Mouse (Mus musculus) heart, embryonic 12.5 days (tissue): ENCODE results near the gene Ascc1. TPM values are rescaled to one million over a fixed set of nuclear protein-coding genes. Genes with fewer than 3 reads are reported as not detected.

Experiments used
- ATAC-seq: fragments of 200-750 bp; cut with Nextera tagmentation; 2 replicates; pipeline ENCODE4 v1.8.0; 2017; ENCODE audit warnings: moderate TSS enrichment, moderate library complexity; ENCODE audit not compliant: insufficient number of reproducible peaks, low FRiP score
- H3K27ac ChIP-seq: fragments of 300-500 bp; sonication (generic); 2 replicates; pipeline ENCODE4 v1.5.1; 2016; ENCODE audit warnings: mild to moderate bottlenecking, moderate library complexity; ENCODE audit not compliant: poor library complexity, severe bottlenecking
- H3K27me3 ChIP-seq: fragments of 300-500 bp; sonication (generic); replicated peaks from 2 replicates; pipeline ENCODE4 v1.6.1; 2016; ENCODE audit warnings: mild to moderate bottlenecking, moderate library complexity
- H3K36me3 ChIP-seq: fragments of 300-500 bp; sonication (generic); 2 replicates; pipeline ENCODE4 v1.6.1; 2016; ENCODE audit warnings: mild to moderate bottlenecking, moderate library complexity
- H3K4me1 ChIP-seq: fragments of 300-500 bp; sonication (generic); replicated peaks from 2 replicates; pipeline ENCODE4 v1.6.1; 2016; ENCODE audit warnings: mild to moderate bottlenecking
- H3K4me2 ChIP-seq: fragments of 300-500 bp; sonication (generic); 2 replicates; pipeline ENCODE4 v1.6.1; 2016; ENCODE audit warnings: mild to moderate bottlenecking, moderate library complexity
- H3K4me3 ChIP-seq: fragments of 300-500 bp; sonication (generic); 2 replicates; pipeline ENCODE4 v1.5.1; 2016; ENCODE audit warnings: mild to moderate bottlenecking
- H3K9ac ChIP-seq: fragments of 300-500 bp; sonication (generic); 2 replicates; pipeline ENCODE4 v1.6.1; 2016; ENCODE audit warnings: mild to moderate bottlenecking, moderate library complexity
- H3K9me3 ChIP-seq: fragments of 300-500 bp; sonication (generic); replicated peaks from 2 replicates; pipeline ENCODE4 v1.6.1; 2016; ENCODE audit warnings: mild to moderate bottlenecking, moderate library complexity
- WGBS: fragments of 180-500 bp; shearing (Covaris S2); methylation state at CpG from one replicate; pipeline ENCODE4 v1.1.7; 2016; 5-methylcytosine and 5-hydroxymethylcytosine counted together
- polyA plus RNA-seq: library from polyadenylated mRNA; unstranded; fragments of >200 nt; fragmentation: Nextera tagmentation; extraction: Ambion mirVana; gene quantifications from 2 replicates; pipeline ENCODE4 v1.2.1, GENCODE M21; 2016

The Ascc1 gene
- polyA plus RNA-seq, 1 experiment from 2014 or later: 33.2 TPM

DNA sequence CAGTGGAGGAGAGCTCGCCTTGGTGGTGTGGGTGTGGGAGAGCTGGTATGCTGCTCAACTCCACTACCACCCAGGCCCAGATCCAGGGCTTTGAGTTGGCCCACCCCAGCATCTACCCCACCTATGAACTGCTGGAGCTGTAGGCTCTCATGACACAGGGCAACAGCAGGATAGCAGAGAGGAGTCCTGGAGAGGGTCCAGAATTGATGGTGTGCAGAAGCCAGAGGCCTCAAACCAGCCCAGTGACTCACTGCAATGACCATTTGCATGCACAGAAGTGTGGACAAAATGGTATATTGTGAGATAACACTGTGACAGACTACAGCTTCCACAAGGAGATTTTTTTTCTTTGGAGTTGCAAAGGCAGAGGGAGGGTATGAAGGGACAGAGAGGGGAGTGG, 21.1 kb downstream of the Ascc1 start:
- Histone ChIP-seq H3K9me3 (no peaks in the 10 kb centered on the region), H3K4me2 (no peak overlapping the region), H3K4me1 (peaks cover 6% of the 10 kb centered on the region), H3K27me3 (no peaks in the 10 kb centered on the region), H3K4me3 (no peak overlapping the region), H3K27ac (no peak overlapping the region), H3K36me3 (peaks cover 23% of the 10 kb centered on the region), H3K9ac (no peak overlapping the region)
- ATAC-seq: no peak
- 95% methylated on average over 1 of the region's 1 CpGs for WGBS

DNA sequence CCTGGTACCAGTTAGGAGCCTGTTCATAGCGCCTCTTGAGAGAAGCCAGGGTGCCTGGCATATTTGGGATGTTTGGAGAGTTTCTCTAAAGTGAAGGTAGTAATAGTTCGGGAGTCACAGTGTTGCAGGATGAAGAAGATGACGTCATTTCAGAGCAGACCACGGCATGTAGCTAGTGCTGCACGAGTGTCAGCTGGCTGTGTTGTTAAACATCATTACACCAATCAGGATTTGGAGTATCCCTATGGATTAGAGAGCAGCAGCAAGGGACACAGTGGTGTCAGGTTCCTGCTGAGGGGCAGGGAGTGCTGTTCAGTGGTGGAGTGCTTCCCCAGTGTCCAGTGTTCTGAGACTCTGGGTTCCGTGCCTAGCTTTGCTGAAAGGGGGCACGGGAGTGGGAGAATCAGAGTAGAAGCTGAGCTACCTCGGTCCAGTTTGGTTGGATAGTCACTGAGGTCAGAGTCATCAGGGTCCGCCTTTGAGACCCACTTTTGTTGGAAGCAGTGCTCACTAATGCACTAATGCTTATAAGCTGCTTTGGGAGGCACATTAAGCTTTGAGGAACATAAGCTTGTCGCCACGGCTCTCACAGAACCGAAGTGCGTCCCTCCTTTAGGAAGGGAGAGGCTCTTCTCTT, 24.3 kb downstream of the Ascc1 start:
- Histone ChIP-seq H3K9ac (no peak overlapping the region), H3K27me3 (no peaks in the 10 kb centered on the region), H3K4me1 (peaks cover 11% of the 10 kb centered on the region), H3K4me2 (no peak overlapping the region), H3K4me3 (no peak overlapping the region), H3K9me3 (no peaks in the 10 kb centered on the region), H3K27ac (no peak overlapping the region), H3K36me3 (peaks cover 6% of the 10 kb centered on the region; the same call in 1 of the 2 replicates)
- 60% methylated on average over 13 of the region's 13 CpGs for WGBS
- ATAC-seq: no peak

DNA sequence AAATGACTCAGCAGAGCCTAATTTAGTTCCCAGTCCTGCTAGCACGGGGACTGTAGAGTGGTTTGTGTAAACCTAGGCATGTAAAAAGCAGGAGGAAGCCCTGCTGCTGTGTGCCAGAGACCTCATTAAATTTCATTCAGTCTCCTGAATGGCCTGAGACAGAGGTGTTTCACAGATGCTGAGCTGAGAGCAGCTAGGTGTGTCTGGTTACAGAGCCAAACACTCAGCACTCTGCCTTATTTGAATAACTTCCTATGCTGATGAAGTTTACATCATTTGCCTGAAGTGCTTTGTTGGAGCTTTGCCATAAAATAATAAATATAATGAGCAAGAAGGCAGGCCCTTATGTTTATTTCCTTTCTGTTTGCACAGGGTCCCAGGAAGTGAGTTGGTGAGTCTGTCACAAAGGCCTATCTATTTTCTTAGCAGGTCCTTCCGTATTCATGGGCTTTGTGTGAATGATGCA, 25.0 kb downstream of the Ascc1 start:
- ATAC-seq: no peak
- H3K4me3 ChIP-seq: no peak overlapping the region
- no peak overlapping the region for H3K9ac ChIP-seq
- H3K27ac ChIP-seq: no peak overlapping the region
- no peaks in the 10 kb centered on the region for H3K36me3 ChIP-seq
- H3K9me3 ChIP-seq: no peaks in the 10 kb centered on the region
- peaks cover 18% of the 10 kb centered on the region for H3K4me1 ChIP-seq
- H3K27me3 ChIP-seq: no peaks in the 10 kb centered on the region
- no peak overlapping the region for H3K4me2 ChIP-seq
- WGBS: 61% methylated on average over 2 of the region's 2 CpGs

DNA sequence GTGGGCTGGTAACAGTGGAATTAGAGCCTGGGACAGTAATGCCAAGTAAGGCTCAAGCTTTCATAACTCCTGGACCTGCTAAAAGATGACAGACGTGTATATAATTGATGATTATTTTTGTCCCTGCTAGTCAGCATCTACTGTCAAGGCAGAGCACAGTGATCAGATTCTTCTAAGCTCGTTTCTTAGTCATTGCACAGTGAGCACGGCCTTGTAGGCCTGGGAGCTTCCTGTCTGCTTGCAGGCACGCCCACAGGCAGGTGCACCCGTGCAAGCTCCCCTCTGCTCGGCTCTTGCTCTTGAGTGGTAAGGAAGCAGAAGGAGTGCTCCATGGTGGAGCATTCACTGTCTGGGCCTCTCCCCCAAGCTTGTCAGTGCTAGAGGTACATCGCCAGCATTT, 25.6 kb downstream of the Ascc1 start:
- Histone ChIP-seq H3K9me3 (no peaks in the 10 kb centered on the region), H3K36me3 (no peaks in the 10 kb centered on the region), H3K4me2 (no peak overlapping the region), H3K27ac (no peak overlapping the region), H3K4me1 (peaks cover 24% of the 10 kb centered on the region), H3K27me3 (no peaks in the 10 kb centered on the region), H3K9ac (no peak overlapping the region), H3K4me3 (no peak overlapping the region)
- 80% methylated on average over 7 of the region's 7 CpGs for WGBS
- ATAC-seq: no peak

DNA sequence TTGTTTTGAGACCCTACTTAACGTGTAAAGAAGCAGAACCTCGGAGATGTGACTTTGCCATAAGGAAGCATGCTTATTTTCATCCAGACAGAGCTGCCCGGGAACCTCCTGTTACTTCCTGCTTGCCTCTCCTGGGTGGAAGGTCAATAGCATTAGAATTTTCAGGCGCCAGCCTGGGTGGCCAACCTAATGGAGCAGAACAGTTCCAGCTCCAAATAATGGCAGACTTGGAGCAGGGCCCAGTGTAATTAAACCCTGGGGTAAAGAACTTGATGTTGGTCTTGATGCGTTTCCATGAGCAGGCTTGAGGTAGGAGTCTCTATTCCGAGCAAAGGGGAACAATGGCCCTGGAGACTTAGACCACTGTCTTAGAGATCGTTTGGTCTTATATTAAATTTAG, 26.4 kb downstream of the Ascc1 start:
- H3K27me3 ChIP-seq: no peaks in the 10 kb centered on the region
- 70% methylated on average over 7 of the region's 7 CpGs for WGBS
- no peak overlapping the region for H3K9ac ChIP-seq
- H3K27ac ChIP-seq: no peak overlapping the region
- no peaks in the 10 kb centered on the region for H3K9me3 ChIP-seq
- no peak overlapping the region for H3K4me2 ChIP-seq
- H3K4me1 ChIP-seq: peaks cover 25% of the 10 kb centered on the region
- ATAC-seq: no peak
- H3K36me3 ChIP-seq: no peaks in the 10 kb centered on the region
- no peak overlapping the region for H3K4me3 ChIP-seq

- no peaks in the 10 kb centered on the region for H3K36me3 ChIP-seq
- no peaks in the 10 kb centered on the region for H3K27me3 ChIP-seq
- WGBS: 82% methylated on average over 4 of the region's 4 CpGs
- H3K27ac ChIP-seq: no peak overlapping the region
- H3K4me2 ChIP-seq: no peak overlapping the region
- peaks cover 25% of the 10 kb centered on the region for H3K4me1 ChIP-seq
- no peak overlapping the region for H3K4me3 ChIP-seq
- no peak overlapping the region for H3K9ac ChIP-seq
- no peaks in the 10 kb centered on the region for H3K9me3 ChIP-seq
- no peak for ATAC-seq
Observed at GRCm38 (mm10) chr10:60029387-60029786, 26.8 kb downstream of the Ascc1 start.

DNA sequence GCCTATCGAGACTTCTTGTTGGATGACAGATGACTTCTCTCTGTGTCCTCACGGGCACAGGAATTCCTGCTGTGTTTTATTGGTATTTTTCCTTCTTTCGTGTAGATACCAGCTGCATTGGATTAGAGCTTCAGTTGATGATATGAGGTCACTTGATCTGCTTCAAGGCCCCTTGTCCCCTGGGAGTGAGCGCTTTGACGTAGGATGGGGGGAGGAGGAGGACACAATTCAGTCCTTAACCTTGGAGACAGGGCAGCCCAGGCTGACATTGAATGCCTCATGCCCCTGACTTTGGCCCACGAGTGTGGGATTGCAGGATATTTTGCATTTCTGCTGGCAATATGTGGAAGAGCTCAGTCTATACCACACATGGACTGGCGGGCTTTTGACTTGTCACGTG, 29.0 kb downstream of the Ascc1 start:
- H3K4me3 ChIP-seq: no peak overlapping the region
- H3K9ac ChIP-seq: no peak overlapping the region
- no peaks in the 10 kb centered on the region for H3K36me3 ChIP-seq
- WGBS: 74% methylated on average over 8 of the region's 8 CpGs
- H3K9me3 ChIP-seq: no peaks in the 10 kb centered on the region
- H3K4me2 ChIP-seq: no peak overlapping the region
- no peak for ATAC-seq
- no peaks in the 10 kb centered on the region for H3K27me3 ChIP-seq
- H3K27ac ChIP-seq: no peak overlapping the region
- H3K4me1 ChIP-seq: peaks cover 23% of the 10 kb centered on the region

DNA sequence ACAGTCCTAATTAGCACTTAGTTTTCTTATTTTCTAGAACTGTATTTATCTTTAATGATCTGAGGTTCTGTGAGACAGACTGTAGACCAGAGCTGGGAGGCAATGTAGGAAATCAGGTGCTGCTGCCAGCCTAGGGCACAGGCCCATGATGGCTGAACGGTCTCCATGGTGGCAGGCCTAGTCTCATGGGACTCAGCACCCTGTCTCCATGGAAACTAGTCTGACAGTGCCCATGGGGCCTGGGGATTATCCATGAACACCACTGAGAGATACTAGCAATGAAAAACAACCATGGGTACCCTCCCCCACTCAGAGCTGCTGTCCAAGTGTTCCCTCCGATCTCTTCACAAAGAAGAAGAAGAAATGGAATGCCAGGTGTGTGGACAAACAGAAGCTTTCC, 29.4 kb downstream of the Ascc1 start:
- WGBS: 76% methylated on average over 2 of the region's 2 CpGs
- H3K4me2 ChIP-seq: no peak overlapping the region
- H3K27me3 ChIP-seq: no peaks in the 10 kb centered on the region
- H3K4me1 ChIP-seq: peaks cover 19% of the 10 kb centered on the region
- H3K9me3 ChIP-seq: no peaks in the 10 kb centered on the region
- no peak overlapping the region for H3K9ac ChIP-seq
- no peaks in the 10 kb centered on the region for H3K36me3 ChIP-seq
- ATAC-seq: no peak
- no peak overlapping the region for H3K4me3 ChIP-seq
- H3K27ac ChIP-seq: no peak overlapping the region

DNA sequence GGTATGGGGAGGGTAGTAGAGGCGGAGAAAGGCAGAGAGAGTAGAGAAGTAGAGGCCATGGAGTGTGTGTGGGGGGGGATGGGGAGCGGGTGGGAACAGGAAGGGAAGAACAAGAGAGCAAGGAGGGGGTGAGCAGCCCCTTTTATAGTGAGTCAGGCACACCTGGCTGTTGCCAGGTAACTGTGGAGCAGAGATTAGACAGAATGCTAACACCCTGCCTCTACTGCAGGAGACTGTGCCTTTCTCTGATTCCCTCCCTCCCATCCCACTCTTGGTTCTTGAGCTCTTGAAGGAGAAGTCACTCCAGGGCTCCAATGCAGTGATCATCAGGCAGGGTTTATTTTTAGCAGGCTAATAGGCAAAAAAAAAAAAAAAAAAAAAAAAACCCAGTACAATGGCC, 30.0 kb downstream of the Ascc1 start:
- Histone ChIP-seq H3K9me3 (no peaks in the 10 kb centered on the region), H3K9ac (no peak overlapping the region; the same call in 1 of the 2 replicates), H3K4me2 (no peak overlapping the region), H3K27me3 (no peaks in the 10 kb centered on the region), H3K4me3 (no peak overlapping the region), H3K27ac (no peak overlapping the region), H3K4me1 (peaks cover 19% of the 10 kb centered on the region), H3K36me3 (no peaks in the 10 kb centered on the region)
- 62% methylated on average over 2 of the region's 2 CpGs for WGBS
- no peak for ATAC-seq

DNA sequence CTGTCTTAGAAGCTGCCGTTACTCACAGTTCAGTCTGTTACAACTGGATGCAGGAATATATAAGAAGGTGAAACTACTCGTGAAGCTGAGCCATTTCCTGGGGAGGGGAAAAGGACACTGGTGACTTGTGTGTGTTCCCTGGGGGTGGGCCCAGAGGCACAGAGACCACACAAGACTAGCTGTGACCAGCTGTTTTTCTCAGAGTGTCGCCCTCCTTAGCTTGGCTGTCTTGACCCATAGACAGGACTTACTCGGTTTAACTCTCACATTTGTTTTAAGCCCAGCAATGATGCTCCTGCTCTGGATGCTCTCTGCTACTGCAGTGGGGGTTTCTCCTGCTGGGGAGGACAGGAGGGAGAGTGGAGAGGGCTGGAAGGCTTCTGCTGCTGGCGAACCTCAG, 30.5 kb downstream of the Ascc1 start:
- Histone ChIP-seq H3K4me1 (peaks cover 19% of the 10 kb centered on the region), H3K27ac (no peak overlapping the region), H3K4me3 (no peak overlapping the region), H3K4me2 (no peak overlapping the region), H3K36me3 (no peaks in the 10 kb centered on the region), H3K9ac (no peak overlapping the region; the same call in 1 of the 2 replicates), H3K9me3 (no peaks in the 10 kb centered on the region), H3K27me3 (no peaks in the 10 kb centered on the region)
- no peak for ATAC-seq
- whole genome bisulfite sequencing: 42% methylated on average over 5 of the region's 5 CpGs

DNA sequence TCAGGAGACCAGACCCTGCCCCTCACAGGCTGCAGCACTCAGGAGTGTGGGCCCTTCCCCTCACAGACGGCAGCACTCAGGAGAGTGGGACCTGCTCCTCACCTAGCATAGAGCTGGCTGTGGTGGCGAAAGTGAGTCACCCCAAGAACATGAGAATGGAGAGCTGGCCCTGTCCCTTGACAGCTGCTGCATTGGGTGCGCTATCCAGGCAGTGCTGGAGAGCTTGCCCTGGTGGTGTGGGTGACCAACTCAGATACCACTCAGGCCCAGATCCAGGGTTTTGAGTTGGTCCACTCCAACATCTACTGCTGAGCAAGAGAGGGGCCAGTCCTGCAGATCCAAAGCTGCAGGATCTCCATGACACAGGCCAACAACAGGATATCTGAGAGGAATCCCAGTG, 32.0 kb downstream of the Ascc1 start:
- Histone ChIP-seq H3K4me3 (no peak overlapping the region), H3K36me3 (no peaks in the 10 kb centered on the region), H3K27ac (no peak overlapping the region), H3K27me3 (no peaks in the 10 kb centered on the region), H3K9me3 (no peaks in the 10 kb centered on the region), H3K9ac (no peak overlapping the region), H3K4me1 (peaks cover 19% of the 10 kb centered on the region), H3K4me2 (no peak overlapping the region)
- ATAC-seq: no peak
- 66% methylated on average over 3 of the region's 3 CpGs for WGBS

- no peak overlapping the region for H3K4me2 ChIP-seq
- no peak overlapping the region for H3K4me3 ChIP-seq
- H3K4me1 ChIP-seq: peaks cover 23% of the 10 kb centered on the region
- no peaks in the 10 kb centered on the region for H3K27me3 ChIP-seq
- 52% methylated on average over 4 of the region's 4 CpGs for WGBS
- H3K9me3 ChIP-seq: no peaks in the 10 kb centered on the region
- no peak overlapping the region for H3K27ac ChIP-seq
- H3K36me3 ChIP-seq: no peaks in the 10 kb centered on the region
- H3K9ac ChIP-seq: no peak overlapping the region
- no peak for ATAC-seq
Observed at GRCm38 (mm10) chr10:60035744-60036143, 33.1 kb downstream of the Ascc1 start.
